Mouse (Mus musculus) thymus, adult 2 months (tissue): ENCODE measurements around the gene Stap1.

ENCODE experiments used
- CTCF ChIP-seq: fragments of 200-500 bp; IDR thresholded peaks from 2 replicates; pipeline ENCODE4 v1.5.1; 2012; ENCODE audit warnings: mild to moderate bottlenecking, control low read depth, low read length, moderate library complexity, borderline replicate concordance; ENCODE audit not compliant: control insufficient read depth, poor library complexity, insufficient read depth; ENCODE audit errors: extremely low read depth
- POLR2A ChIP-seq: fragments of 200-500 bp; IDR thresholded peaks from 2 replicates; pipeline ENCODE4 v1.6.1; 2012; ENCODE audit warnings: mild to moderate bottlenecking, low read length, control low read depth, moderate library complexity; ENCODE audit not compliant: control insufficient read depth, poor library complexity, insufficient read depth; ENCODE audit errors: extremely low read depth

GRCm38 (mm10) chr5:86094754-86095153 lies 23.2 kb downstream of the Stap1 start:
- TF ChIP-seq CTCF (no peak), POLR2A (no peak)
